Mouse (Mus musculus): ENCODE data around the gene Epha10.
"Not testable (repeated sequence)": the region's sequence is repeated elsewhere in the genome, so short reads cannot be mapped to it uniquely, and the experiment has no call there.

Epha10 gene

GRCm38 (mm10) chr4:124894508-124895428 lies 14.1 kb downstream of the Epha10 start:
- no peak for DNase-seq (ENCODE audit: low spot score)

GRCm38 (mm10) chr4:124898428-124898827 lies 17.7 kb downstream of the Epha10 start:
- DNase-seq (ENCODE audit: low spot score) = no peak

GRCm38 (mm10) chr4:124899906-124900305 lies 19.2 kb downstream of the Epha10 start:
- no peak for DNase-seq (ENCODE audit: low spot score)

DNA sequence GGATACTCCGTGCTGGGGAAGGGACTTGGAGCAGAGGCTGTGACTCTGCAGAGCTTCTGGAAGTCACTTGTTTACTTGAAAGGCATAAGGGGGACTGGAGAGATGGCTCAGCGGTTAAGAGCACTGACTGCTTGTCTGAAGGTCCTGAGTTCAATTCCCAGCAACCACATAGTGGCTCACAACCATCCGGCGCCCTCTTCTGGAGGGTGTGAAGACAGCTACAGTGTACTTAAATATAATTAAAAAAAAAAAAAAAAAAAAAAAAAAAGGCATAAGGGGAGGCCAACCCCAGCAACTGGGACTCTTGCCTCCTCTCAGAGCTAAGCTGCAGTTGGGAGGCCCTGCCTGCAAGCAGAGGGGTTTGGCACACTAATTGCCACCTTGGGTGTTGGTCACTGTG lies 24.7 kb downstream of the Epha10 start:
- no peak for DNase-seq (ENCODE audit: low spot score)

- DNase-seq (ENCODE audit: low spot score) = no peak
Measured at GRCm38 (mm10) chr4:124905971-124906822, 25.5 kb downstream of the Epha10 start.

DNA sequence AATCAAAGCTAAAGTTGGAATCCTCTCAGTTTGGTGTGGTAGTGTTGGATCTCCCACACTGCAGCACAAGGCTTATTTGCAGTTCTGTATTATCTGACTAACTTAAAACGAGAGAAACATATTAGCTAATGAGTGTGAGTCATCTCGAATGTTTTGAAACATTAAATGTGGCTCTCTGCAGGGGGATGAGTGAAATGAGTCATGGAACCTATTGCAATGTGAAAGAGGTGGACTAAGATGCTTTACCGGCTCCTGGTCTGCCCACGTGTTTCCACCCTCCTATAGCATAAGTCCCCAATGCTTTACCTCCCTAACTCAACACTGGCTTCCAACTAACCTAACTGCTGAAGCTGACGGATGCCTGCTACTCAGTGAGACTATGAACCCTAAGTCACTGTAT lies 47.4 kb downstream of the Epha10 start:
- no peak for DNase-seq (ENCODE audit: low spot score)

DNA sequence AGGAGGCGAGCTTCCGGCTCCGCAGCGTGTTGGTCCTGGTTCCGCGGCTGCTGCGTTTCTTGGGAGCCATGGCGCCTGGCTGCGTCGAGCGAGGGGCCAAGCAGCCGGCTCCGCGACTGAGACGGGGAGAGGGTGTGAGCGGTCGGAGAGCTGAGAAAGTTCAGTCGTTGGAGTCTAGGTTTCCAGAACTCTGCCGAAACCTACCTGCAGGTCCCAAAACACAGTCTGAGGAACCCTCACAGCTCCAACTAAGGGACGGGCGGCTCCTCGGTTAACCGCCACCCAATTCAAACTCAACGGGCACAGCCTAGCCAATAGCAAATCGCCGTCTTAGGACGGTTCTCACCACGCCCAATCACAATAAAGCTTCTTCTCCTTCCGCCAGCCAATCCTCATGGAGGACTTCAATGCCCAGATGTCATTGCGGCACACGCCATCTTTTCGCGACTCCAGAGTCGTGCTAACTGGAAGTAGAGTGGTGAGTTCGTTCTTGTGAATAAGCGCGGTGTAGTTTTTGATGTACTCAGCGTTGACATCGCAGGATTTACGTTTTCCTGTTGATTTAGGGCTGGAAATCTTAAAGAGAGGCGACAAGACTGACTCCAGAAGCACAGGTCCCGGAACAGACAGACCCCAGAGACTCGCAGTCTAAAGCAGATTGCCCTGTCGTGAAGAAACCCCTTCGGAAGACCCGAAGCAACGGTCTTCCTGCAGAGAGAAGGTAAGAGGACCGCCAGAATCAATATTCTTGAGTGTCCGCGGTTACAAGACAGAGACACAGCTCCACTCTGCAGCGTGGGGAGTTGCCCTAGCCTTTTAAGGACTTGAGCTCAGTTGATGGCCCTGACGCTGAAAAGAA lies 56.1 kb downstream of the Epha10 start, which contains the start of gene 9930104L06Rik:
TSS of gene 9930104L06Rik (plus strand) at position 436 of the 859 bp plus-strand sequence.
- peak; percentile 64 for DNase-seq (ENCODE audit: low spot score)

DNA sequence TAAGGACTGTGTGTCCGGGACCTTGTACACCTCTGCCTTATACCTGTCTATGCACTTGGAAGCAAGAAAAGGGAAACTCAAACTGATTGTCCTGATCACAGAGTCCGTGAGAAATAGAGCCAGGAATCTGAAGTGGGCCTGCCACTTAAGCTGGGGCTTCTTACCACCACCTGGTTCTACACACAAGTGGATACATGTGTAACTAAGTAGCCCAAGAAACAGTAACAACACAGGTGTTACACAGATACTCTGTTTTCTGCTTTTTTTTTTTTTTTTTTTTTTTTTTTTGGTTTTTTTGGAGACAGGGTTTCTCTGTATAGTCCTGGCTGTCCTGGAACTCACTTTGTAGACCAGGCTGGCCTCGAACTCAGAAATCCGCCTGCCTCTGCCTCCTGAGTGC lies 58.5 kb downstream of the Epha10 start, which contains the start of gene Cdca8:
TSS of gene Cdca8 (minus strand) at position 101 of the 400 bp plus-strand sequence.
- DNase-seq (ENCODE audit: low spot score) = not testable (repeated sequence)

- peak; percentile 49 for DNase-seq (ENCODE audit: low spot score)
Measured at GRCm38 (mm10) chr4:124943022-124943421, 62.3 kb downstream of the Epha10 start.

DNA sequence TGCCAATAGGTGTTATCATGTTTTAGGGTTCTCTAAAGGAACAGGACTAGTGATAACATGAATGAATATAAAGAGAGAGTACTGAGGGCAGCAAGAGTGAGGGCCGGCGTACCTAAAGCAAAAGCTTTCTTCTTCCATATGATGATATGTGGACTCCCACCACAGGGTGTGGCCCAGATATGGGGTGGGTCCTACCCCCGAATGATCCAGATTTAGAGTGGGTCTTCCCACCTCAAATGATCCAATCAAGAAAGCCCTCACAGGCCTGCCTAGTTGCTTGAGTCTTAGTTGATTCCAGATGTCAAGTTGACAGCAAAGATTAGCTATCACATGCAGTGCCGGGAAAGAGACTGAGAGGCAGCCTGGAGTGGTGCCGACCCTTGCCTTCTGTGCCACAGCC lies 63.1 kb downstream of the Epha10 start:
- DNase-seq (ENCODE audit: low spot score) = no peak

DNA sequence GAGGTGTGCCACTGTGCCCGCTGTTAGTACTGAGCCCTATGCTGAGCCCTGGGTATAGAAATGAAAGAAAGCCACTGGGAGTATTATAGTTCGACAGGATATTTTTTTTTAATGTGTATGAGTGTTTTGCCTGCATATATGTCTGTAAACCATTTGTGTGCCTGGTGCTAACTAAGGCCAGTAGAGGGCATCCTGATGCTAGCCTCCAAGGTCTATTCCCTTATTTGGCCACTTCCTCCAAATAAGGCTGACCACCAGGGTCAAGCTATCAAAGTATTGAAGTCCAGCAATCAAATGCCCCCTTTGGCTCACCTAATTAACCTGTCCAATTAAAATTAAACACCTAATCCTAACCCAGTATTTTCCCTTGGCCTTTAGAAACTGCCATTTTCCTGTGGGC lies 64.3 kb downstream of the Epha10 start:
- no peak for DNase-seq (ENCODE audit: low spot score)

GRCm38 (mm10) chr4:124949488-124949887 lies 68.8 kb downstream of the Epha10 start:
- no peak for DNase-seq (ENCODE audit: low spot score)

DNA sequence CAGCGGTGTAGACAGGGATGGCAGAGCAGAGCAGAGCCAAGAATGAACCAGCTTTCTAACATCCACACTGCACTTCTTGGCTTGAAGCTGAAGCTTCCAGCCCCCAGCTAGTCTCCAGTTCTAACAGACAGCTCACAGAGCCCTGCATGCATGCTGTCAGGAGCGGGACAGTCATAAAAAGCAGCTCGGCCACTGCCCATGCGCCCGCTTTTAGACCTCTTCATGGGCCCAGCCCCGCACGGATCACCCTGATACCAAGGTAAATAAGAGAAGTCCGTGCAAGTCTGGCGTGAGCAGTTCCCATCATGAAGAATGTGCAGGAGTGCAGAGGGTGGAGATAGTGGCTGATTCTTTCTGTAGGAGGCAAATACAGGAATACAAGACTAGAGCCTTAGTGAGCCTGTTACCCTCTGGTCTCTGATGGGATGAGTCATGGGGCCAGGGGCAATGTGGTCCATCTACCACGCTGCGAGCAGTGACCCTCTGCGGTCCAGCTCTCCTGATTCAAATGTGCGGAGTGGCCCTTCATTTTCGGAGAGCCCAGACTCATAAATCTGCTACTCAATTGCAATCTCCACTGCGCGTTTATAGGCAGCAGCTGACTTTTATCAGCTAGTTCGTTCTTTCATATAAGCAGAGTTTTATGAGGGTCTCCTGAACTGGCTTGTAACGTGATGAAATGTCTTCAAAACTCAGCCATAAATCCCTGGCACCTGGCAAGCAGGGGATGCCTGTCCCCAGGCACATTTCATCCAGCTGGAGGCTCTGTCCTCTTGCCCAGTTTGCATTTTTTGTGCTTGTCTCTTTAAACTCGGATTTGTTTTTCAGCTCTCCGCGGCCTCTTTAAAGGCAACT lies 69.7 kb downstream of the Epha10 start:
- DNase-seq (ENCODE audit: low spot score) = no peak

DNA sequence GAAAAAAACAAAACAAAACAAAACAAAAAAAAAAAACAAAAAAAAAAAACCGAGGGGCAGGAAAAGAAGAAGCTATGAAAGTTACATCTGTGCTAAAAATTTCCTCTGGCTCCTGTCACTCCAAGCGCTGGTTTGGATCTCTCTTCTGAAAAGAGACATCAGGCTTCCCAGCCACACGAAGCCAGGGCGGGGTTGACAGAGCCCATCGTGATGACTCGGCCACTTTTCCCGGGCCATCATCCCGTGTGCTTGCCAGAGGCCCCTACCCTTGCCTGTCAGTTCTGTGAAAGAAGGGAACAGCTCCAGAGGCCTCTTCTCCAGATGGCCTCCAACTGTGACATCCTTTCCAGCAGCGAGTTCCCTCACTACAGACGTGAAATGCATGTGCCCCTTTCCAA lies 70.3 kb downstream of the Epha10 start:
- DNase-seq (ENCODE audit: low spot score) = no peak

- DNase-seq (ENCODE audit: low spot score) = no peak
Measured at GRCm38 (mm10) chr4:124953546-124953945, 72.8 kb downstream of the Epha10 start.

DNA sequence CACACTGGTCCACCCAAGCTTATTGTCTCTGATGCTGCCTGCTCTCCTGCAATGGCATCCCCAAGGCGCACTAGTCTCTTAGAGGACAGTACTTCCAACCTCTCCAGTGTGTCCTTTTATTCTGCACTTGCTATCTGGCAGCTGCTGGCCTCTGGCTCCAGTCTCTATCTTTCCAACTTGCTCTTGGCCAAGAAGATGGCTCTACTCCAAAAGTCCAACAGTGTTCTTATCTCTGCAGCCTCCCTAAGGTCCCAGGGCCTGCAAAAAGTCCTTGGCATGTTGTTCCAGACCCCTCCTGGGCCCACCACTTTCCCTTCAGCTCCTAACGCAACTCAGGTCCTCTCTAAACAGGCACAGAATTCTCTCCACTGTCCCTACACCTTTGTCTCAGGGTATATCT lies 76.6 kb downstream of the Epha10 start:
- no peak for DNase-seq (ENCODE audit: low spot score)

- no peak for DNase-seq (ENCODE audit: low spot score)
Measured at GRCm38 (mm10) chr4:124959062-124959461, 78.4 kb downstream of the Epha10 start.

DNA sequence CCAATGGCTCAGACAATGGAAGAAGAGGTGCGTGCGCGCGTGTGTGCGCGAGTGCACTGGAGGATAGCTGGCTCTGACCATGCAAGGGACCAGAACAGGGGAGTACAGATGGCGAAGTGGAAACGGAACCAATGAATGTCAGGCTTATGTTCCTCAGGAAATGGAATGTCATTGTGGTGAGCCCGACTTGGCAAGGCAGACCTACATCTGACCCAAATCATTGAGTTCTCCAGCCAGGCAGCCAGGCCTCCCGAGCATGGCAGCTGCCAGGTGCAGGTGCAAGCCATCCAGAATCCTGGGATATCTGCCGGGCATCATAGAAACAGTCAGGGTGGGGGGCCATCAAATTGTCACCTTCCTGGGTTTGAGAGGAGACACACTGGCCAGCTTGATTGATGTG lies 80.2 kb downstream of the Epha10 start:
- no peak for DNase-seq (ENCODE audit: low spot score)

GRCm38 (mm10) chr4:124962576-124962975 lies 81.9 kb downstream of the Epha10 start:
- DNase-seq (ENCODE audit: low spot score) = no peak

DNA sequence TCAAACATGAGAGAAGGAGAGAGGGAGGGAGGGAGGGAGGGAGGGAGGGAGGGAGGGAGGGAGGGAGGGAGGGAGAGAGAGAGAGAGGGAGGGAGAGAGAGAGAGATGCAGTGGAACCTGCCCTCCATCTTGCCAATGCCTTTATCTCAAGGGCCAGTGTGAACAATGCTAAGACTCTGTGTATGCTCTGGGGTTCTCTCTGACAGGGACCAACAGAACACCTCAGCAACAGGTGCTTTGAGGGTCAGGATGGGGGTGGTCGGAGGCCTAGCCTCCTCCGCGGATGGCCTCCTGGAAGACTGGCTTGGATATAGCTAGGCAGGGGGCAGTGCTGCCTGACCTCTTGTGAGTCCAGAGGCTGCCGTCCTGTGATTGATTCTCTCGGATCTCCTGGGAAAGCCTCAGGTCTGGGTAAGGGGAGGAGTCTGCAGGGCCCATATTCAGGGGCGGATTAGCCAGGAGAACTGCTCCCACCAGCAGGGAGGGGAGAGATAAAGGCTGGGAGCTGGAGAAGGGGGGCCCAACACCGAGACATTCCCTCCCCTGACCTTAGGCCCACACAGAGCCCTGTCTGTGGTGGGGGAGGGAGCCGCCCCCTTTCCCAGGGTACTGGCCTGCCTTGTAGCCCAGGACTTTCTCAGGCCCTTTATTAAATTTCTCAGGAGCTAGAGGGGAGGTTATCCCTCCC lies 84.4 kb downstream of the Epha10 start:
- no peak for DNase-seq (ENCODE audit: low spot score)
